Mouse (Mus musculus) layer of hippocampus, adult 18-20 months (tissue): Measurements from ENCODE around the gene Ctsf. TPM values are rescaled to one million over a fixed set of nuclear protein-coding genes. Genes with fewer than 3 reads are reported as not detected.
A peak's percentile ranks its signal among the peaks of the same experiment; 100 is the strongest.
"Not testable (repeated sequence)": the region's sequence is repeated elsewhere in the genome, so short reads cannot be mapped to it uniquely, and the experiment has no call there.

ENCODE experiments used
- DNase-seq, 2 experiments: peaks; one replicate each; pipeline ENCODE4 v3.0.0; 2022; ENCODE audit warnings: low spot score in 2 of 2
- long read RNA-seq: library from polyadenylated mRNA; stranded (forward); transcript quantifications from one replicate; pipeline ENCODE4 v2.0.0, GENCODE M21; 2021
- total RNA-seq, 2 experiments: library from RNA; stranded (reverse); gene quantifications; 2 replicates each; pipeline ENCODE4 v1.2.3; 2021

The Ctsf gene
- 100 to 1,000 TPM; 104 to 111 TPM for total RNA-seq
- long read RNA-seq, transcript Ctsf-201 (14 exons, 1,980 nt) = major isoform, 80 of 104 reads
- long read RNA-seq, partial matches to known transcripts = 5 of 104 reads
- long read RNA-seq, other reads (novel, unspliced or antisense) = 18 of 104 reads

DNA sequence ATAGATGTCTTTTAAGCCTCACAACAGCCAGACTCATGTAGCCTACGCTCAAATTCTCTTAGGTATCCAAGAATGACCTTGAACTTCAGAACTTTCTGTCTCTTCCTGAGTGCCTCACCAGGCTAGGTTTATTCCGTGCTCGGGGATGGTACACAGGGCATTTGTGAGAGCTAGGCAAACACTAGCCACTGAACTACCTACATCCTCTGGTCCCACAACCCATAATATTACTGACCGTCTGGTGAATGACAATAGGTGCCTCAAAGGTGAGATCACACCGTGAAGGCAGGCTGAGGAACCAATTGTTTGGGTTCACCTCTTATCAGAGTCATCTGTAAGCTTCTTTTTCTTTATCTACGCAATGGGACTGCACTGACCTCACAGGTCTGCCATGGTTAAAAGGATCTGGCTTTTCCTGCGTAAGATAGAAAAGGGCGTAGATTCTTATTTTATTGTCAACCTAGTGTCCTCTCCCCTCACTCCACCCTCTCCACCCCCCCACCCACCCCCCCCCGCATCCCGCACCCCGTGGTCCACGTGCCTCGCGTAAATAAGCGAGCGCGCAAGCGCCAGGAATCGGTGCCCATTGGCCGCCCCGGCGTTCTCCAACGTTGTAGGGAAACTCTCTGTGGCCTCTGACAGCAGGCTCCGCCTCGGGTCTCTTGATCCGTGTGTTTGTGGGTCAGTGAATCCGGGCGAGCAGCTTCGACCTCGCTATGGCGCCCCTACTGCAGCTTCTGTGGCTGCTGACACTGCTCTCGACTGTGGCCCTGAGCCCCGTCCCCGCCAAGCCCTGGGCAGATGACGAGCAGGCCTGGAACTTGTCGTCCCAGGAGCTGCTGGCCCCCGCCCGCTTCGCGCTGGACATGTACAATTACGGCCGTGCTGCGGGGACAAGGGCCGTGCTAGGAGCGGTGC is at the start of gene Ctsf:
Ctsf (plus strand) TSS at position 579 of the 918 bp plus-strand sequence.
- DNase-seq = peak; percentile 88 to 95

DNA sequence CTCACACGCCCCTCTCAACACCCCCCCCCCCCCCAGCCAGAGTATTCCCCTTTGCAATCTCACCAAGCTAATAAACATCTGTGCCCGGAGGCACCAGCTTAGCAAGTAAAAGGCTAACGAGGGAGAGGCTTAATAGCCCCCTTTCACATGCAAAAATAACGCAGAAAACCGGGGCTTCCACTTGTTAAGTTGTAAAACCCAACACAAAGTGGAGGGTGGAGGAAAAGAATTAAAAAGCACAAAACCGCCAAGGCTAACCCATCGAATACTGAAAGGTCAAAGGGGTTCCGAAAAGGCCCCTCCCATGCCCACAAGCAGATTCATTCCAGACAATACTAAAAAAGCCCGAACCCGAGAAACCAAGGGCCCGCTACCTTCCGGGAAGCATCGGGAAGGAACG is 44.6 kb upstream of the Ctsf start:
- DNase-seq = no peak

DNA sequence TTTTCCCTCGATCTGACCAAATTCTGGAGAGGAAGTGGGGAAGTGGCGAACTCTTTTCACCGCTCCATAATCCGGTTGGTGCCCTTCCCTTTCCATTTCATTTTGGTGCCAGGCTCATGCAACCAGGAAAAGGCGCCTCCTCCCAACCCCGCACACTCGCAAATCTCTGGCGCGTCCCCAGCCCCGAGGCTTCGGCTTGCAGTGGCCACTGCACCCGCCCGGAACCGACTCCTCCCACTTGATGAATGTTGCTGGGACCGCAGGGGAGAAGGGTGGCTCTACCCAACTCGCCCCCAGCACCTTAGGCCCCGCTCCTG is 44.2 kb upstream of the Ctsf start:
- DNase-seq = no peak

- peak; percentile 99 for DNase-seq
Measured at GRCm38 (mm10) chr19:4811063-4811908, 43.6 kb upstream of the Ctsf start, which contains the start of the genes Gm21992 and Rbm14. Gm21992 (minus strand) TSS chr19:4811612. Rbm14 (minus strand) TSS chr19:4811634.

GRCm38 (mm10) chr19:4811909-4812242 is 43.1 kb upstream of the Ctsf start:
- DNase-seq = no peak

GRCm38 (mm10) chr19:4812334-4812949 is 42.5 kb upstream of the Ctsf start:
- not testable (repeated sequence) for DNase-seq

DNA sequence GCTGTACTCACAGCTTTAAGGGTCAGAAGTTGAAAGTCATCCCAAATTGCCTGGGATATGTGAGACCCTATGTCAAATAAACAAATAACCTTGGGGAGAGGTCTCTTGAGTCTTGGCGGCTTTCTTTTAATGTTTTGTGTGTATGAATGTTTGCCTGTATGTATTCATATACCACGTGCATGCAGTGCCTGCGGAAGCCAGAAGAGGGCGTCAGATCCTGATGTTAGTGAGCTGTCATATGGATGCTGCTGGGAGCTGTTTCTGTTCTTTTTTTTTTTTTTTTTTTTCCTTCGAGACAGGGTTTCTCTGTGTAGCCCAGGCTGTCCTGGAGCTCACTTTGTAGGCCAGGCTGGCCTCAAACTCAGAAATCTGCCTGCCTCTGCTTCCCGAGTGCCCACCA is 41.9 kb upstream of the Ctsf start:
- DNase-seq = no peak

DNA sequence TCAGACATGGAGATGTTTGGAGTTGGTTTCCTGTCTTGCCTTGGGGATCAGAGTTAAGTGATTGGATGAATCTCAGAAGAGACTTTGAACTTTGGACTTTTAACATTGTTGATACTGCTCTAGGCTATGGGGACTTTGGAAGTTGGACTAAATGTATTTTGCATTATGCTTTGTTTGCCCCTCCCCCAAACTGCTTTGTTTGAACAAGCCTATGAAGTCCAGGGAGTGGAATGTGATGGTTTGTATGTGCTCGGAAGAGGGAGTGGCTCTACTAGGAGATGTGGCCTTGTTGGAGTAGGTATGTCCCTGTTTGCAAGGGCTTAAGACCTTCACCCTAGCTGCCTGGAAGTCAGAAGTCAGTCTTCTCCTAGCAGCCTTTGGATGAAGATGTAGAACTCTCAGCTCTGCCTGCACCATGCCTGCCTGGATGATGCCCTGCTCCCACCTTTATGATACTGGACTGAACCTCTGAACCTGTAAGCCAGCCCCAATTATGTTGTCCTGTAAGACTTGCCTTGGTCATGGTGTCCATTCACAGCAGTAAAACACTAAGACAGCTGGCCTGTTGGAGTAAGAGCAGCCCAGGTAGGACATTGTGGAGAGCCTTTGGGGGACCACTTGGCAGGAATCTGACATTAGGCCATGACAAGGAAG is 37.6 kb upstream of the Ctsf start:
- no peak for DNase-seq

DNA sequence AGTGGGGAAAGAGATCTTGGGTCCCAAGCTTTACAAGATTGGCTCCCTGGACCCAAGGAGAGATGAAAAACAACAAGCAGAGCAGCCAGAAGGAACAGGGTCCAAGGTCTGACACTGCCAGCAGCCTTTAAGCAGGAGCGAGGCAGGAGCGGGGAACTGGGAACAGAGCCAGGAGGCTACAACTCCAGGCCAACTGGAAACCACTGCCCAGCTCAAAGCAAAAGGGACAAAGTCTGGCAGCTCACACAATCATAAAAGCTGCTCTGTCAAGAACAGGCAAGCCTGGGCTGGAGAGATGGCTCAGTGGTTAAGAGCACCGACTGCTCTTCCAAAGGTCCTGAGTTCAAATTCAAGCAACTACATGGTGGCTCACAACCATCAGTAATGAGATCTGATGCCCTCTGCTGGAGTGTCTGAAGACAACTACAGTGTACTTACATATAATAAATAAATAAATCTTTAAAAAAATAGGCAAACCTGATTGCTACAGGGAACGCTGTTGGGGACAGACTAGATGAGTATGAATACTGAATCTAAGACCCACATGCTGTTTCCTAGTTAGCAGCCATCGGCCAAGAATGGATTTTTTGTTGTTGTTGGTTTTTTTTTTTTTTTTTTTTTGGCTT is 34.1 kb upstream of the Ctsf start:
- peak; percentile 54 to 77 for DNase-seq

GRCm38 (mm10) chr19:4828444-4829114 is 26.4 kb upstream of the Ctsf start:
- DNase-seq = no peak

GRCm38 (mm10) chr19:4829156-4829555 is 25.8 kb upstream of the Ctsf start:
- peak in 1 of 2 experiments; percentile 51 for DNase-seq

- DNase-seq = no peak
Measured at GRCm38 (mm10) chr19:4833977-4834376, 21.0 kb upstream of the Ctsf start.

- no peak for DNase-seq
Measured at GRCm38 (mm10) chr19:4836096-4836495, 18.8 kb upstream of the Ctsf start.

DNA sequence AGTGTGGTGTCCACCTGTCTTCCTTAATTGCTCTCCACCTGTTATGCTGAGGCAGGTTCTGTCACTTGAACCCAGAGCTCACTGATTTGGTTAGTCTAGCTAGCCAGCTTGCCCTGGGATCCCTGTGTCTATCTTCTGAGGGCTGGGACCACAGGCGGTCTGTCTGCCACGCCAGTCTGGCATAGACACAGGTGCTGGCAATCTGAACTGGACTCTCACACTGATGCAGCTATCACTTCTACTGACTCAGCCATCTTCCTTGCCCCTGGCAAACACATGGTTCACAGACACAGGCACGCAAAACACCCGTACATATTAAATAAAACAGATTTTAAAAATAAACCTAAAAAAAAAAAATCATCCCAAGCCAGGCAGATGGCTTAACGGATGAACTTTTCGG is 17.9 kb upstream of the Ctsf start:
- no peak for DNase-seq

- DNase-seq = no peak
Measured at GRCm38 (mm10) chr19:4838526-4839140, 16.3 kb upstream of the Ctsf start.

DNA sequence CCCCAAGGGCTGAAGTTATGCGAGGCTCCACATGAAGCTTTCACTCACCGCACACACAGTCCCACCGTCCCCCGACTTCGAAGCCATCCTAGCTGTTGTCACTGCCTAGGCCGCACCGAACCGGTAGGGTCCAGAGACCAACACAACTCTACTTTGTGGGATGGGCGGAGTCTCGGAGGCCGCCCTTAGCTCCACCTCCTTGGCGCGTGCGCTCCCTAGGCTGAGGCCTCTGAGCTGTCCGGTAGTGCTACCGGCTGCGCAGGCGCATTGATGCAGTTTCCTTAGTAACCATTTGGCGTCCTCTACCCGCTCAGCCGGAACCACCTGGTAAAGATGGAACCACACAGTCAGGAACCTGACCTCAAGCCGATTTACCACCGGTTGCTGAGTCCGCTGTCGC is 15.8 kb upstream of the Ctsf start, which contains the start of the genes Ccs and Ccdc87:
Ccs (minus strand) TSS at position 184 of the 400 bp plus-strand sequence.
Ccdc87 (plus strand) TSS at position 218 of the 400 bp plus-strand sequence.
- peak; percentile 93 to 98 for DNase-seq

DNA sequence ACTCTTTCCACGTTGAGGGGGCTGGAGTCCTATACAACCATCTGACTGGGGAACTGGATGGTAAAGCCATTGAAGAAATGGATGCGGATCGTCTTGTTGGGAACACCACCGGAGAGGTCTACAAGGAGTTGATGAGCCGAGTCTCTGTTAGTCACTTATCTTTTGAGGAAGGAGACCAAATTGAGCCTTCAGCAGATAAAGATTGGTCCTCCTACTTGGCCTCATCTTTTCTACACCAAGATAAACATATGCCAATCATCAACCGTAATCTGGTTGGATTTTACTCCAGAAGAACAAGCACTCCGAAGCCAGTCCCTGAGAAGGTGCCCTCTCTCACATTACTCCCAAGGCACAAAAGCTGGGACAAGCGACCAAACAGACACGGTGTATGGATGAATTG is 14.1 kb upstream of the Ctsf start:
- DNase-seq = no peak

- DNase-seq = no peak
Measured at GRCm38 (mm10) chr19:4842611-4843010, 12.3 kb upstream of the Ctsf start.

DNA sequence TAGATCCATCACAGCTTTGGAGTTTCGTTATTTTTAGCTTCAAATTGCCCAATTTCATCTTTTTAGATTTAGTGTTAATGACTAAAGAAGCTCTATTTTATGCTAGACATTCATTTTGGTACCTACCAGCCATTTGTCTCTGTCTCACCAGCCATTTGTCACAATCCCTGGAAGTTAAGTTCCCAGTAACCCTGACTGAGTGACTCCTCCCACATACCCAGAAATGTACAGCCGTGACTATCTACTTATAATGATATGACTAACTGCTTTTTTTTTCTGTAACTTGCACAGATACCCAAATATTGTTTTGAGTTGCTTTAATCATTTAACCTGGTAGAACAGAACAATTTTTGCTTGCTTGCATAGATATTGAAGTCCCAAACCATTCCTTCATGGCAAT is 9.1 kb upstream of the Ctsf start:
- DNase-seq = no peak
